Mouse (Mus musculus) liver, adult 2 months (tissue): ENCODE results near the gene Ncstn.

ENCODE experiments used
- CTCF ChIP-seq: fragments of 200-500 bp; IDR thresholded peaks from 2 replicates; pipeline ENCODE4 v1.5.1; 2011; ENCODE audit warnings: low read depth, low read length, control low read depth
- POLR2A ChIP-seq: fragments of 200-500 bp; IDR thresholded peaks from 2 replicates; pipeline ENCODE4 v1.6.1; 2011; ENCODE audit warnings: low read length, control low read depth; ENCODE audit not compliant: insufficient read depth; ENCODE audit errors: extremely low read depth

GRCm38 (mm10) chr1:172064613-172065141, 17.9 kb downstream of the Ncstn start:
- TF ChIP-seq CTCF (no peak), POLR2A (no peak)
